Mouse (Mus musculus) testis, adult 2 months (tissue): ENCODE data around the gene Dyrk1a. TPM values are rescaled to one million over a fixed set of nuclear protein-coding genes. Genes with fewer than 3 reads are reported as not detected.
A peak's percentile ranks its signal among the peaks of the same experiment; 100 is the strongest.

Experiments
- H3K27ac ChIP-seq: fragments of 200-500 bp; 2 replicates; pipeline ENCODE4 v1.5.1; 2012; ENCODE audit warnings: low read depth, low read length; ENCODE audit not compliant: control insufficient read depth, insufficient read depth
- H3K27me3 ChIP-seq: fragments of 200-500 bp; 2 replicates; pipeline ENCODE4 v1.6.1; 2012; ENCODE audit warnings: mild to moderate bottlenecking, low read length, moderate library complexity; ENCODE audit not compliant: control insufficient read depth, insufficient read depth
- H3K36me3 ChIP-seq: fragments of 200-500 bp; 2 replicates; pipeline ENCODE4 v1.6.1; 2012; ENCODE audit warnings: mild to moderate bottlenecking, low read length; ENCODE audit not compliant: control insufficient read depth, insufficient read depth
- H3K4me1 ChIP-seq: fragments of 200-500 bp; 2 replicates; pipeline ENCODE4 v1.6.1; 2012; ENCODE audit warnings: low read length; ENCODE audit not compliant: control insufficient read depth, insufficient read depth
- H3K4me3 ChIP-seq: fragments of 200-500 bp; 2 replicates; pipeline ENCODE4 v1.5.1; 2012; ENCODE audit warnings: low read depth, mild to moderate bottlenecking, low read length, moderate library complexity, mixed read lengths; ENCODE audit not compliant: control insufficient read depth
- CTCF ChIP-seq: fragments of 200-500 bp; IDR thresholded peaks from 2 replicates; pipeline ENCODE4 v1.5.1; 2012; ENCODE audit warnings: low read depth, mild to moderate bottlenecking, inconsistent platforms, low read length, moderate library complexity; ENCODE audit not compliant: control insufficient read depth, insufficient read depth, insufficient replicate concordance
- POLR2A ChIP-seq: fragments of 200-500 bp; IDR thresholded peaks from 2 replicates; pipeline ENCODE4 v1.6.1; 2012; ENCODE audit warnings: low read depth, mild to moderate bottlenecking, inconsistent platforms, low read length, moderate library complexity; ENCODE audit not compliant: control insufficient read depth
- polyA plus RNA-seq: library from polyadenylated mRNA; depleted of rRNA; stranded (reverse); fragments of >200 nt; gene quantifications from 2 replicates; pipeline ENCODE4 v1.2.3, GENCODE M21; 2012

Gene Dyrk1a
- polyA plus RNA-seq, 1 experiment: 15.0 TPM

DNA sequence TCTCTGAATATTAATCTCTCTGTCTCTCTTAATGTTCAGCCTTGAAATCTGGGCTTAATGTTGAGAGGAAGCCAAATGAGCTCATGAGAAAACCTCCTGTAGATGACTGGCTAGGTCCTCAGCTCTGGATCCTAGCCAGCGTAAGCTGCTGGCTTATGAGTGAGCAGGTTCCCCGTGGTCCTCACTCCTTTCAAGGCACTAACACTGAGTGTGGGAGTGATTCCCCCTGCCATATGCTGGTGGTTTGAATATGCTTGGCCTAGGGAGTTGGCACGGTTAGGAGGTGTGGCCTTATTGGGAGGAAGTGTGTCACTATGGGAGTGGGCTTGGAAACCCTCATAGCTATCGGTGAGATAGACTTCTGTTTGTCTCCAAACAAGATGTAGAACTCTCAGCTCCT lies 55.1 kb downstream of the Dyrk1a start:
- Histone ChIP-seq H3K4me3 (no peak overlapping the region), H3K36me3 (no peaks in the 10 kb centered on the region), H3K27ac (no peak overlapping the region), H3K27me3 (no peaks in the 10 kb centered on the region), H3K4me1 (no peaks in the 10 kb centered on the region; the same call in none of the 2 replicates)
- no peak for TF ChIP-seq POLR2A
- no peak for TF ChIP-seq CTCF

DNA sequence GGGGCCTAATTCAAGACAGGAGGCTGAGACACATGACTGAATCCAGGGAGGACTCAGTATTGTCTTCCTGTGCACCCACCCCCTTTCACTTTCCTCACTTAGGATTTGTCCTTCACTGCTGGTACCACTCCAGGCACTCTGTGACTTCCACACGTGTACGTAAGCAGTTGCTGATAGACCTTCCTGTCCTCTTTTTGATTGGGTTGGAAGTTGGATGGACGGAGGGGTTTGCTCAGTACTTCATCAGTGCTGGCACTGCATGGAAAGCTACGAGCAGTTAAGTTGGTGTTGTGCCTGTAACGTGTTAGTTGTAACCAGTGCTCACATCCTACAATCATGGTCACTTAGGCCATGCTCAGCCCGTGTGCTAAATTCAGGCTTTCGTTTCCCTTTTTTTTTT lies 55.8 kb downstream of the Dyrk1a start:
- no peaks in the 10 kb centered on the region for H3K27me3 ChIP-seq
- H3K4me1 ChIP-seq: no peaks in the 10 kb centered on the region; the same call in none of the 2 replicates
- no peak overlapping the region for H3K27ac ChIP-seq
- no peak overlapping the region for H3K4me3 ChIP-seq
- no peaks in the 10 kb centered on the region for H3K36me3 ChIP-seq
- TF ChIP-seq CTCF: no peak
- no peak for TF ChIP-seq POLR2A

DNA sequence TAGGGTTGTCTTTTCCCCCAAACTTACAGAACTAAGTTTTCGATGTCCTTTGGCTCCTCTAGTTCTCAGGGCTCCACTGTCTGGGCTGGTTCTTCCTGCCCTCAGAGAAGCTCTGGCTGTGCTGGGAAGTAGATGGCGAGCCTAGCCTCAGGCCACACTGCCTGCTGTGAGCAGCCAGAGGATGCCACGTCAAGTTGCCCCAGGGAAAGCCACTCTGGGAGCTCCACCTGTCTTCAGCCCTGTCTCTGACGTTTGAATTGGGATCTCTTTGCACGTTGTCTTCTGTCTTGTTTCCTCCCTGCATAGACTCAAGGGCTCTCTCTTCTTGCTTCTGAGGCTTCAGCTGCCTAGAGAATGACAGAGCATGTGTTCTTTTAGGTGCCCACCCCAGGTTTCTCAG lies 57.9 kb downstream of the Dyrk1a start:
- TF ChIP-seq POLR2A (no peak), CTCF (no peak)
- no peak overlapping the region for H3K27ac ChIP-seq
- no peak overlapping the region for H3K4me3 ChIP-seq
- no peaks in the 10 kb centered on the region for H3K27me3 ChIP-seq
- no peaks in the 10 kb centered on the region for H3K36me3 ChIP-seq
- H3K4me1 ChIP-seq: no peaks in the 10 kb centered on the region; the same call in none of the 2 replicates

DNA sequence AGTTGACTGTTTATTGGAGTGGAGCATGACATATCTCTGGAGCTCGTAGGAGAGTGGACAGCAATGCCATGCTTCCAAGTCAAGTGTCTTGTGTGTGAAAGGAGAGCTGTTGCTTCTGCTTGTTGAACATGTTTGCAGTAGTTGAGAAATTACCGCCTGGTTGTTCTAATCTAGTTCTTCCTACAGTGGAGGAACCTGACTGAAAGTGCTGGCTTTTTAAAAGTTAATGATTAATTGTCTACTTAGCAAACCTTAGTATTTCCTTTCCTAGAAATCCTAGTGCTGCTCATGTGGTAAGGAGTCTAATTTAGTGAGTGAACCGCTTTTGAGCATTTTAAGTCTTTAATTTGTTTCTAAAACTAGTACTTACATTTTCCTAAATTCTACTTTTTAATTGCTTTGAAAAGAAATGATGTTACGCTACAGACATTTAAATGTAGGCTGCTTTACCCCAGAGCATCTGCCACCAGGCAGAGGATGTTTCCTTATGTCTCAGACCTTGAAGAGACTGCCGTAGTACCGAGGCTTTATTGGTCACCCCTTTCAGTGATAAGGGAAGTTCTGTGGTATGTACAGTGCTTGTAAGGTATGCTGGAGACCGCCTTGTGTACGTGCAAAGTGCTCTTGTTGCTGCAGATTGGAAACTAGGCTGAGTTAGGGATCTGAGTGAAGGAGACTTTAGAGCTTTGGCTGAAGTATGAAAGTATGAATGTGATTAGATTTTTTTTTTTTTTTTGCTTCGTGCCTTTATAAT lies 59.3 kb downstream of the Dyrk1a start:
- TF ChIP-seq POLR2A (no peak), CTCF (no peak)
- no peaks in the 10 kb centered on the region; the same call in none of the 2 replicates for H3K4me1 ChIP-seq
- H3K36me3 ChIP-seq: no peaks in the 10 kb centered on the region
- H3K4me3 ChIP-seq: no peak overlapping the region
- peak overlapping the region; percentile 49; the same call in 1 of the 2 replicates for H3K27ac ChIP-seq
- no peaks in the 10 kb centered on the region for H3K27me3 ChIP-seq

DNA sequence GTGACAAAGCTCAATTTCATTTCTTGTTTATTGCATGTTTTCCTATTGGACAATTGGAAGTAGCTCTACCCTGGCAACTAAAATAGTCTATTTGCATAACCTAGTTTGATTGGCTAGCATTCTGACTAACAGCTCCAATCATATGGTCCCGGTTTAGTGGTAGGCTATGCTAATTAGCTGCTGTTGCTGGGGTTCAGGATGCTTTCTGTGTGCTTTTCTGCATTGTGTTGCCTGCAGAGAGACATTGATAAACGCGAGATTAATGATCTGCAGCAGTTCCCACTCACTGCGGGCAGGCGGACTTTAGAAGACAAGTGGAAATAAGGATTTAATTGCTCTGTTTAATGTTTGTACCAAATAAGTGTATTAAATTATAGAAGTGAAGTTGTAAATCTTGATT lies 62.2 kb downstream of the Dyrk1a start:
- Histone ChIP-seq H3K27me3 (no peaks in the 10 kb centered on the region), H3K4me1 (no peaks in the 10 kb centered on the region; the same call in 1 of the 2 replicates), H3K36me3 (no peaks in the 10 kb centered on the region), H3K27ac (no peak overlapping the region), H3K4me3 (no peak overlapping the region)
- no peak for TF ChIP-seq POLR2A
- TF ChIP-seq CTCF: no peak

DNA sequence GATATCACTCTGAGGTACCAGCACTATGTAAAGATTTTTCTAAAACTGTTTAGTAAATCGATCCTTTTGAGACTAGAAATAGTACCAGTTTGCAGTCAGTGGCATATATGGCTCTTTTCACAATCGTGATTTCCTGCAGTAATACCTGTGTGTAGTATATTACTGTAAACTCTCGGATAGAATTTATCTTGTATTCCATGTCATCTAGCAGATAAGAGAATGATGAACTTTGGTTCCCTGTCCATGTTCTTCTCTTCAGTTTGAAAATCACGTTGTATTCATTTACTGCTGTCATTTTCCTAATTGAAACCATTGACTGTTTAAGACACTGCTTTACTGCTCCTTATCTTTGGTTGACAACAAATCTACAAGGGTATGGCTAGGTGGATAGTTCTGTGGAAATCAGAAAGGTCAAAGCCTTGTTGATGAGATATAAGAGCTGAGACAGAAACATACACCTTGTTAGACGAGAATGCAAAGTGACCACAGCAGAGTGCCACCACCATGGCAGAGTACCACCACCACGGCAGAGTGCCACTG lies 62.7 kb downstream of the Dyrk1a start:
- TF ChIP-seq CTCF: no peak
- no peak for TF ChIP-seq POLR2A
- Histone ChIP-seq H3K4me3 (no peak overlapping the region), H3K4me1 (no peaks in the 10 kb centered on the region; the same call in 1 of the 2 replicates), H3K36me3 (no peaks in the 10 kb centered on the region), H3K27me3 (no peaks in the 10 kb centered on the region), H3K27ac (no peak overlapping the region)

DNA sequence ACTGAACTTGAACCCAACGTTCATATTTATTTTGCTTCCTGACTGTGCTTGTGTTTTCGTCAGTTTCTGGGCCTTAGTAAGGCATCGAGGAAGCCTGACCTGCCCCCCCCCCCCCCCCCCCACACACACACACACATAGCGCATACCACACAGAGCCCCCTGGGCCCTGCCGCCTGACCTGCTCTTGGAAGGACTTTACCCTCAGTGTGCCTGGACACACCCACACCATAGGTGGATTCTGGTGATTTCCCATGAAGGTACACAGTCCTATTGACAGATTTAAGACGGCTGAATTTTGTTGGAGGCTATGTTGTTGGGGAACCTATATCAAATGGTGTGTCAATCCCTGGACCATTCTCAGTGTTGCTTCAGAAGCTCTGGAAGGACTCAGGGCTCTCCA lies 63.2 kb downstream of the Dyrk1a start:
- TF ChIP-seq CTCF (no peak), POLR2A (no peak)
- Histone ChIP-seq H3K36me3 (no peaks in the 10 kb centered on the region), H3K4me3 (no peak overlapping the region), H3K27ac (no peak overlapping the region), H3K4me1 (no peaks in the 10 kb centered on the region; the same call in 1 of the 2 replicates), H3K27me3 (no peaks in the 10 kb centered on the region)
